16 mouse cellular contexts compared by ENCODE assay signal in genomic region chr8:8147527-8147926, GRCm38 (mm10).
DNase-seq lines count a peak whose midpoint lies in the region; ATAC-seq and TF ChIP-seq lines count a peak whose summit lies in the region.
"Had no signal": no experiment of that assay in that cellular context is flagged by ENCODE, and none has a peak within 500 bp of the region (broad histone marks: within the 10 kb centered on the region; RNA-seq: fewer than 3 reads in every experiment).

No protein-coding gene starts in this region.

- no peak overlapping the region for H3K4me2 ChIP-seq in liver, postnatal 0 days (ENCODE audit: low read depth, low read length)
- H3K4me2 ChIP-seq: embryonic facial prominence, embryonic 13.5 days; hindbrain, embryonic 14.5 days; limb, embryonic 13.5 days had no signal

- no peak for TF ChIP-seq POLR2A in heart, adult 2 months (IDR thresholded peaks at IDR 0.05; ENCODE audit: insufficient read depth, low read depth, low read length)

- H3K36me3 ChIP-seq in heart, adult 2 months (ENCODE audit: control insufficient read depth, insufficient read depth, low read length): no peaks in the 10 kb centered on the region
- no peaks in the 10 kb centered on the region for H3K36me3 ChIP-seq in liver, postnatal 0 days (replicated peaks; ENCODE audit: insufficient read depth, low read length)
- no peaks in the 10 kb centered on the region for H3K36me3 ChIP-seq in E14TG2a.4 (ENCODE audit: insufficient read depth, low read length)
- H3K36me3 ChIP-seq: embryonic facial prominence, embryonic 13.5 days; limb, embryonic 13.5 days had no signal

- TF ChIP-seq EP300 in heart, adult 2 months (IDR thresholded peaks at IDR 0.05; ENCODE audit: insufficient read depth, low read depth, low read length): no peak
- no peak for TF ChIP-seq EP300 in liver, postnatal 0 days (IDR thresholded peaks at IDR 0.05; ENCODE audit: low read depth)

- H3K4me3 ChIP-seq in heart, adult 2 months: no peak overlapping the region
- H3K4me3 ChIP-seq in liver, postnatal 0 days (ENCODE audit: low read depth, low read length): no peak overlapping the region
- H3K4me3 ChIP-seq in E14TG2a.4 (replicated peaks; ENCODE audit: low read length): no peak overlapping the region
- H3K4me3 ChIP-seq: embryonic facial prominence, embryonic 13.5 days; limb, embryonic 13.5 days had no signal

- DNase-seq in heart, adult 2 months: no peak
- DNase-seq in heart, postnatal 4 days: no peak
- no peak for DNase-seq in liver, postnatal 0 days
- DNase-seq in liver: no peak
- peak; percentile 55 for DNase-seq in R1 (ENCODE audit: low read depth, low spot score)
- DNase-seq in T-cell, adult 2 months (ENCODE audit: low spot score): no peak
- no peak for DNase-seq in right cerebral cortex, adult 18-20 months
- DNase-seq: cerebellum, adult 18-20 months; heart, adult 11 months; kidney, adult 8-10 months; right cerebral cortex, postnatal 4 days; thymus, postnatal 36 days had no signal

- intact Hi-C loops in heart, adult 2 months (cut with DNase I): no loop called here

- H3K27ac ChIP-seq in heart, adult 2 months: no peak overlapping the region
- no peak overlapping the region for H3K27ac ChIP-seq in liver, postnatal 0 days (ENCODE audit: low read depth)
- H3K27ac ChIP-seq: embryonic facial prominence, embryonic 13.5 days; hindbrain, embryonic 14.5 days; limb, embryonic 13.5 days had no signal

- TF ChIP-seq CTCF in heart, adult 2 months (IDR thresholded peaks at IDR 0.05): peak; percentile 32
- peak; percentile 44 for TF ChIP-seq CTCF in liver, postnatal 0 days (IDR thresholded peaks at IDR 0.05; ENCODE audit: low read depth)
- peak; percentile 86 for TF ChIP-seq CTCF in E14TG2a.4 (conservative IDR thresholded peaks at IDR 0.05; ENCODE audit: low read length)

- WGBS in heart, adult 2 months: 91% methylated on average over 5 of the region's 5 CpGs
- WGBS in liver, postnatal 0 days (ENCODE audit: insufficient replicate concordance): 88% methylated on average over 5 of the region's 5 CpGs

- H3K9me3 ChIP-seq in liver, postnatal 0 days (ENCODE audit: low read length): peaks cover 3% of the 10 kb centered on the region; the same call in 1 of the 2 replicates
- H3K9me3 ChIP-seq in E14TG2a.4 (ENCODE audit: low read length): peaks cover 3% of the 10 kb centered on the region; the same call in 1 of the 2 replicates

- H3K4me1 ChIP-seq in heart, adult 2 months (ENCODE audit: control insufficient read depth, insufficient read depth, low read length): no peaks in the 10 kb centered on the region
- H3K4me1 ChIP-seq in liver, postnatal 0 days (ENCODE audit: insufficient read depth): no peaks in the 10 kb centered on the region
- no peaks in the 10 kb centered on the region for H3K4me1 ChIP-seq in E14TG2a.4 (replicated peaks; ENCODE audit: low read depth, low read length)
- H3K4me1 ChIP-seq: embryonic facial prominence, embryonic 13.5 days; limb, embryonic 13.5 days had no signal

- H3K79me2 ChIP-seq in heart, adult 2 months (replicated peaks; ENCODE audit: control insufficient read depth, insufficient read depth, low read length): no peaks in the 10 kb centered on the region

- no peak for ATAC-seq in liver, postnatal 0 days

- H3K9ac ChIP-seq in heart, adult 2 months (ENCODE audit: low read depth, low read length): no peak overlapping the region
- H3K9ac ChIP-seq in liver, postnatal 0 days (replicated peaks): no peak overlapping the region
- H3K9ac ChIP-seq: embryonic facial prominence, embryonic 13.5 days; hindbrain, embryonic 14.5 days; limb, embryonic 13.5 days had no signal

- no peaks in the 10 kb centered on the region for H3K27me3 ChIP-seq in heart, adult 2 months (ENCODE audit: control insufficient read depth, insufficient read depth, low read length)
- no peaks in the 10 kb centered on the region for H3K27me3 ChIP-seq in liver, postnatal 0 days (ENCODE audit: insufficient read depth, low read length)
- H3K27me3 ChIP-seq in E14TG2a.4 (ENCODE audit: insufficient read depth, low read length): no peaks in the 10 kb centered on the region
- H3K27me3 ChIP-seq: embryonic facial prominence, embryonic 13.5 days; limb, embryonic 13.5 days had no signal

Comparison
In these comparisons a context has a peak if more than half of its experiments do, and no peak if none do; other contexts are left out.
1. CTCF ChIP-seq: peak in every context shown above with its lines; median percentile 86 in E14TG2a.4; 44 in liver, postnatal 0 days; 32 in heart, adult 2 months.